ENCODE assay signal across 14 mouse cellular contexts in genomic region chr5:137077187-137077586, GRCm38 (mm10). TPM values are rescaled to one million over a fixed set of nuclear protein-coding genes. Genes with fewer than 3 reads are reported as not detected.
DNase-seq lines count a peak whose midpoint lies in the region; ATAC-seq and TF ChIP-seq lines count a peak whose summit lies in the region.
"Had no signal": no experiment of that assay in that cellular context is flagged by ENCODE, and none has a peak within 500 bp of the region (broad histone marks: within the 10 kb centered on the region; RNA-seq: fewer than 3 reads in every experiment).

No protein-coding gene starts in this region.

- ATAC-seq in liver, postnatal 0 days = no peak
- ATAC-seq: hindbrain, postnatal 0 days had no signal

- no peak for TF ChIP-seq EP300 in liver, postnatal 0 days (IDR thresholded peaks at IDR 0.05; ENCODE audit: low read depth)

- intact Hi-C loops in heart, postnatal 14 days (cut with DNase I) = no loop called here

- no peak overlapping the region for H3K9ac ChIP-seq in liver, adult 2 months (ENCODE audit: low read depth, low read length)
- H3K9ac ChIP-seq in liver, postnatal 0 days (replicated peaks) = no peak overlapping the region
- H3K9ac ChIP-seq: limb, embryonic 13.5 days; neural tube, embryonic 13.5 days had no signal

- no peak for TF ChIP-seq POLR2A in liver, adult 2 months (IDR thresholded peaks at IDR 0.05; ENCODE audit: extremely low read depth, insufficient read depth, low read length)
- TF ChIP-seq POLR2A in small intestine, adult 2 months (IDR thresholded peaks at IDR 0.05; ENCODE audit: low read depth, low read length) = no peak

- no peaks in the 10 kb centered on the region for H3K27me3 ChIP-seq in heart, embryonic 10.5 days (ENCODE audit: insufficient read depth, poor library complexity, severe bottlenecking)
- no peaks in the 10 kb centered on the region for H3K27me3 ChIP-seq in liver, adult 2 months (ENCODE audit: control insufficient read depth, insufficient read depth, low read length)
- no peaks in the 10 kb centered on the region for H3K27me3 ChIP-seq in liver, postnatal 0 days (ENCODE audit: insufficient read depth, low read length)
- no peaks in the 10 kb centered on the region for H3K27me3 ChIP-seq in small intestine, adult 2 months (ENCODE audit: control insufficient read depth, insufficient read depth, low read length)
- H3K27me3 ChIP-seq: limb, embryonic 13.5 days; neural tube, embryonic 13.5 days had no signal

- no peaks in the 10 kb centered on the region for H3K36me3 ChIP-seq in heart, embryonic 10.5 days
- H3K36me3 ChIP-seq in liver, adult 2 months (ENCODE audit: control insufficient read depth, insufficient read depth, low read length) = no peaks in the 10 kb centered on the region
- no peaks in the 10 kb centered on the region for H3K36me3 ChIP-seq in liver, postnatal 0 days (replicated peaks; ENCODE audit: insufficient read depth, low read length)
- H3K36me3 ChIP-seq in small intestine, adult 2 months (ENCODE audit: control insufficient read depth, insufficient read depth, low read length) = no peaks in the 10 kb centered on the region
- H3K36me3 ChIP-seq: limb, embryonic 13.5 days; neural tube, embryonic 13.5 days had no signal

- WGBS in heart, embryonic 10.5 days = 82% methylated on average over 7 of the region's 7 CpGs
- 67% methylated on average over 7 of the region's 7 CpGs for WGBS in liver, adult 2 months
- 71% methylated on average over 7 of the region's 7 CpGs for WGBS in liver, postnatal 0 days (ENCODE audit: insufficient replicate concordance)
- 80% methylated on average over 7 of the region's 7 CpGs for WGBS in small intestine, adult 2 months

- no peak for TF ChIP-seq CTCF in liver, adult 2 months (IDR thresholded peaks at IDR 0.05; ENCODE audit: low read depth, low read length)
- TF ChIP-seq CTCF in liver, postnatal 0 days (IDR thresholded peaks at IDR 0.05; ENCODE audit: low read depth) = no peak
- no peak for TF ChIP-seq CTCF in small intestine, adult 2 months (IDR thresholded peaks at IDR 0.05; ENCODE audit: extremely low read depth, insufficient read length, insufficient replicate concordance, low read depth, low read length)

- H3K9me3 ChIP-seq in heart, embryonic 10.5 days = no peaks in the 10 kb centered on the region
- no peaks in the 10 kb centered on the region for H3K9me3 ChIP-seq in liver, postnatal 0 days (ENCODE audit: low read length)
- H3K9me3 ChIP-seq: limb, embryonic 13.5 days; neural tube, embryonic 13.5 days had no signal

- H3K27ac ChIP-seq in heart, embryonic 10.5 days = peak overlapping the region; percentile 92
- no peak overlapping the region for H3K27ac ChIP-seq in liver, adult 2 months (replicated peaks; ENCODE audit: insufficient read depth, low read depth, low read length)
- no peak overlapping the region for H3K27ac ChIP-seq in liver, postnatal 0 days (ENCODE audit: low read depth)
- 0 out of 2 replicates have a peak overlapping the region, but pooled peaks have one; percentile 47 for H3K27ac ChIP-seq in small intestine, adult 2 months (ENCODE audit: insufficient read depth, low read depth, low read length)
- H3K27ac ChIP-seq: hindbrain, postnatal 0 days; limb, embryonic 13.5 days; neural tube, embryonic 13.5 days had no signal

- no peaks in the 10 kb centered on the region for H3K79me2 ChIP-seq in liver, adult 2 months (ENCODE audit: control insufficient read depth, insufficient read depth, low read length)

- H3K4me3 ChIP-seq in heart, embryonic 10.5 days = no peak overlapping the region
- H3K4me3 ChIP-seq in liver, adult 2 months (ENCODE audit: insufficient read depth, low read depth, low read length) = no peak overlapping the region
- H3K4me3 ChIP-seq in liver, postnatal 0 days (ENCODE audit: low read depth, low read length) = no peak overlapping the region
- H3K4me3 ChIP-seq in small intestine, adult 2 months (ENCODE audit: low read depth, low read length) = no peak overlapping the region
- H3K4me3 ChIP-seq: limb, embryonic 13.5 days; neural tube, embryonic 13.5 days had no signal

- H3K4me2 ChIP-seq in liver, postnatal 0 days (ENCODE audit: low read depth, low read length) = no peak overlapping the region
- H3K4me2 ChIP-seq: limb, embryonic 13.5 days; neural tube, embryonic 13.5 days had no signal

- peaks cover 77% of the 10 kb centered on the region for H3K4me1 ChIP-seq in heart, embryonic 10.5 days
- H3K4me1 ChIP-seq in liver, adult 2 months (ENCODE audit: control insufficient read depth, insufficient read depth, low read length) = peaks cover 27% of the 10 kb centered on the region
- peaks cover 39% of the 10 kb centered on the region for H3K4me1 ChIP-seq in liver, postnatal 0 days (ENCODE audit: insufficient read depth)
- H3K4me1 ChIP-seq in small intestine, adult 2 months (ENCODE audit: control insufficient read depth, insufficient read depth, insufficient read length, low read length) = peaks cover 14% of the 10 kb centered on the region

- DNase-seq in heart, embryonic 10.5 days (ENCODE audit: low spot score) = no peak
- DNase-seq in heart, postnatal 14 days = no peak
- peak; percentile 43 for DNase-seq in liver, adult 2 months (ENCODE audit: extremely low read depth, low read depth, low spot score)
- no peak for DNase-seq in liver, postnatal 0 days
- DNase-seq in adipocyte (ENCODE audit: low spot score) = peak; percentile 52
- DNase-seq in urinary bladder, adult 2 months (ENCODE audit: low spot score) = no peak
- no peak for DNase-seq in right cerebral cortex, postnatal 36 days (ENCODE audit: low spot score in 2 of 2)
- DNase-seq: cerebellum, adult 8-10 months had no signal

RNA-seq across cellular contexts. Expression of gene Serpine1, which starts 5.1 kb away (rescaled TPM):
- polyA plus RNA-seq in heart, embryonic 10.5 days (2016; fragmentation: Nextera tagmentation; extraction: Ambion mirVana) = 0.07 and 0.51 TPM in 2 replicates
- 10 to 100 TPM; 12.5 TPM for total RNA-seq in heart, postnatal 14 days (2021)
- 0.83 and 1.9 TPM in 2 replicates for total RNA-seq in liver, adult 2 months (2014; rRNA removed)
- 0.12 and 0.32 TPM in 2 replicates for polyA plus RNA-seq in liver, adult 2 months (2012; rRNA removed)
- 0.23 and 0.25 TPM in 2 replicates for polyA plus RNA-seq in liver, postnatal 0 days (2015; fragmentation: Nextera tagmentation; extraction: Ambion mirVana)
- polyA plus RNA-seq in small intestine, adult 2 months (2012; rRNA removed) = 0.99 and 1.2 TPM in 2 replicates
- polyA plus RNA-seq in urinary bladder, adult 2 months (2012; rRNA removed) = 6.2 and 8.3 TPM in 2 replicates
- total RNA-seq: granulocyte monocyte progenitor cell, adult 5-6 weeks had no signal
- polyA plus RNA-seq: forebrain, embryonic 11.5 days had no signal

RNA-seq across cellular contexts. Expression of gene Ap1s1, which starts 31.3 kb away (rescaled TPM):
- polyA plus RNA-seq in heart, embryonic 10.5 days (2016; fragmentation: Nextera tagmentation; extraction: Ambion mirVana) = 177 and 178 TPM in 2 replicates
- 10 to 100 TPM; 41.9 to 50.2 TPM for total RNA-seq in heart, postnatal 14 days (2021)
- total RNA-seq in liver, adult 2 months (2014; rRNA removed) = 21.5 and 23.8 TPM in 2 replicates
- 24.1 and 25.6 TPM in 2 replicates for polyA plus RNA-seq in liver, adult 2 months (2012; rRNA removed)
- polyA plus RNA-seq in liver, postnatal 0 days (2015; fragmentation: Nextera tagmentation; extraction: Ambion mirVana) = 57.9 and 60.7 TPM in 2 replicates
- 27.3 and 52.7 TPM in 2 replicates for polyA plus RNA-seq in small intestine, adult 2 months (2012; rRNA removed)
- polyA plus RNA-seq in urinary bladder, adult 2 months (2012; rRNA removed) = 96.2 and 118 TPM in 2 replicates

RNA-seq across cellular contexts. Expression of gene Trim56, which starts 38.8 kb away (rescaled TPM):
- 6.4 and 7.4 TPM in 2 replicates for polyA plus RNA-seq in heart, embryonic 10.5 days (2016; fragmentation: Nextera tagmentation; extraction: Ambion mirVana)
- total RNA-seq in heart, postnatal 14 days (2021) = 10 to 100 TPM; 19.4 to 20.4 TPM
- 9.3 and 11.2 TPM in 2 replicates for total RNA-seq in liver, adult 2 months (2014; rRNA removed)
- polyA plus RNA-seq in liver, adult 2 months (2012; rRNA removed) = 4.3 and 5.7 TPM in 2 replicates
- 6.4 and 7.4 TPM in 2 replicates for polyA plus RNA-seq in liver, postnatal 0 days (2015; fragmentation: Nextera tagmentation; extraction: Ambion mirVana)
- polyA plus RNA-seq in small intestine, adult 2 months (2012; rRNA removed) = 10.3 and 19.9 TPM in 2 replicates
- polyA plus RNA-seq in urinary bladder, adult 2 months (2012; rRNA removed) = 5.7 and 11.9 TPM in 2 replicates

RNA-seq across cellular contexts. Expression of gene Vgf, which starts 51.0 kb away (rescaled TPM):
- polyA plus RNA-seq in heart, embryonic 10.5 days (2016; fragmentation: Nextera tagmentation; extraction: Ambion mirVana) = not detected in 2 replicates
- total RNA-seq in heart, postnatal 14 days (2021) = not detected
- total RNA-seq in liver, adult 2 months (2014; rRNA removed) = 0.07 TPM in 1 of 2 replicates, not detected in the other
- polyA plus RNA-seq in liver, adult 2 months (2012; rRNA removed) = not detected in 2 replicates
- polyA plus RNA-seq in liver, postnatal 0 days (2015; fragmentation: Nextera tagmentation; extraction: Ambion mirVana) = not detected in 2 replicates
- 0.48 and 0.99 TPM in 2 replicates for polyA plus RNA-seq in small intestine, adult 2 months (2012; rRNA removed)
- 0.08 and 0.15 TPM in 2 replicates for polyA plus RNA-seq in urinary bladder, adult 2 months (2012; rRNA removed)
- total RNA-seq: granulocyte monocyte progenitor cell, adult 5-6 weeks had no signal

Comparison
In these comparisons a context has a peak if more than half of its experiments do, and no peak if none do; other contexts are left out.
1. DNase-seq: peak in liver, adult 2 months (single experiment) and adipocyte (single experiment); none in heart, embryonic 10.5 days (single experiment), heart, postnatal 14 days (0 of 2), liver, postnatal 0 days (single experiment), urinary bladder, adult 2 months (single experiment) and right cerebral cortex, postnatal 36 days (0 of 2).
2. H3K27ac ChIP-seq: peak in heart, embryonic 10.5 days (single experiment) and small intestine, adult 2 months (single experiment); none in liver, adult 2 months (single experiment) and liver, postnatal 0 days (single experiment).